Mouse (Mus musculus) layer of hippocampus, adult 2 months (tissue): ENCODE measurements at regions not wholly inside any gene's neighbourhood (a gene's known extent, or its start where the extent isn't known, plus 50 kb on each side); places are given as distances from the start of the nearest gene placed in this dataset.

Experiments
- DNase-seq, 2 experiments: peaks; one replicate each; pipeline ENCODE4 v3.0.0; 2022; ENCODE audit warnings: low spot score in 2 of 2
- H3K27ac ChIP-seq: fragments of 200-600 bp; 2 replicates; pipeline ENCODE4 v1.8.1; 2022
- H3K4me3 ChIP-seq: fragments of 200-600 bp; 2 replicates; pipeline ENCODE4 v1.8.1; 2022; ENCODE audit warnings: mild to moderate bottlenecking
- CTCF ChIP-seq: fragments of 200-600 bp; conservative IDR thresholded peaks from 2 replicates; pipeline ENCODE4 v1.8.1; 2022; ENCODE audit warnings: antibody characterized with exemption, mild to moderate bottlenecking, moderate library complexity

DNA sequence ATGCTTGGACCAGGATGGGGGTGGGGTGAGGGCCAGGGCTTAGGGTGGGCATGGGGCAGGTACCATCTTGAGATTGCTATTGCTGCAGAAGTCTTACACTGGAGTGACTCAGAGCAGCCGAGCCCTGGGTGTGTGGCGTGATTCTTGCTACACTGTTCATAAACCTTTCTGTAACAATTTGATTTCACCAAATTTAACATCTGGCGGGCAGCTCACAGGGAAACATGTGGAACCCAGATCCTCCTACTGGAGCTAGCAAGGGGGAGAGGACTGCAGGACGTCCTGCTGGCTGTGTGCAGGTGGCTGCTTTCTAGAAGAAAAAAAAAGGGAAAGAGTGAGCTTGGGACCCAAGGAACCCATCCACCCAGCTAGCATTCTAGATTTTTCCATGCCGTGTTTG is 719.7 kb downstream of the Vrk1 start:
- TF ChIP-seq CTCF, result no peak
- DNase-seq, result no peak
- no peak overlapping the region for H3K27ac ChIP-seq
- H3K4me3 ChIP-seq, result no peak overlapping the region

DNA sequence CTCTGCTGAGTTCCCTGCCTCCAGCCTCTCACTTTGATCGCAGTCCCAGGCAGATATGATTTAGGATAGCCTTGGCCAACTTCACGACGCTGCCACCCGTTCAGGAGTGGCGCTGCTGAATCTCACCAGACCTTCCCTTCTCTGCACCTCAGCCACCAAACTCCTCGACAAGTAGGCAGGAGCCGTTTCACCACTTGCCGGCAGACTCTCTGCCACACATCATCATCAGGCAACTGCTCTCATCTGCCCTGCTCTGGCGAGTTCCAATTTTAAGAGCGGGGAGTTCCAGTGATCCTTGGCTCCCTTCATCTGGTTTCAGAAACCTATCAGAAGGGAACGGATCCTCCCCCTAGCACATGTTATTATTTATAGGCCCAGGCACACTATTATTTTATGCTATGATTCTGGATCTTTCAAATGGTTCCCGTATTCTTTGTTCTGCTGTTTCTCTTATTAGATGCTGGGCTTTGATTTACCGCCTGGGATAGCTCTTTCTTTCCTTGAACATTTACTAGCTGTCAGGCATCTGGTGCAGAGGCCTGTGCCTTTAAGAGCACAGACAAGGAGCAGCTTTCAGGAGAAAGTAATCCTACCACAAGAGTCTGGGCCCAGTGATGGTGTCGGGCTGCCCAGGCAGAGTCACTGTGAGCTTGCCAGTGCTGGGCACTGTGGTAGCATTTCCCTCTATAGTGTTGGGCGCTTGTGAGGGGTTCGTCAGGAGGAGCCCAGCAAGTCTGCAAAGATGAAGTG is 722.3 kb downstream of the Vrk1 start:
- Histone ChIP-seq H3K27ac (peak overlapping the region; percentile 68), H3K4me3 (no peak overlapping the region)
- peak; percentile 6 to 11 for DNase-seq
- TF ChIP-seq CTCF, result peak; percentile 29; the same call in 1 of the 2 replicates

DNA sequence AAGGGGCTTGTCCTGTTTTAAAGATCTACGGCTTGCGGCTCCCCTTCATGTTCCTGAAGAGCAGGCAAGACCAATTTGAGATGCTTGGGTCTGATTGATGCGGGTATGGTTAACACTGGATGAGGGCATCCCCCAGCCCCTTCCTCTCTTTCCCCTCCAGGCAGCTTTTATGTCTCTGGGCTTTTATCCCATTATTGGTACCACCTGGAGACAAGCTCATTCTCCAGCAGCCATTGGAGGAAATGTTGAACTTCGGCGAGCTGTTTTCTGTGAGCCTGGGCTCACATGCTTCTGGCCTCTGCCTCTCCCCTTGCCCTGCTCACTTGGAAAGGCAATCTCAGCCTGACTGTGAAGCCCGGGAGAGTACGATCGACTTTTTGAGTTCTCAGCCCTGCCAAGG is 738.7 kb downstream of the Vrk1 start:
- no peak overlapping the region for H3K4me3 ChIP-seq
- H3K27ac ChIP-seq, result no peak overlapping the region
- no peak for TF ChIP-seq CTCF
- no peak for DNase-seq

DNA sequence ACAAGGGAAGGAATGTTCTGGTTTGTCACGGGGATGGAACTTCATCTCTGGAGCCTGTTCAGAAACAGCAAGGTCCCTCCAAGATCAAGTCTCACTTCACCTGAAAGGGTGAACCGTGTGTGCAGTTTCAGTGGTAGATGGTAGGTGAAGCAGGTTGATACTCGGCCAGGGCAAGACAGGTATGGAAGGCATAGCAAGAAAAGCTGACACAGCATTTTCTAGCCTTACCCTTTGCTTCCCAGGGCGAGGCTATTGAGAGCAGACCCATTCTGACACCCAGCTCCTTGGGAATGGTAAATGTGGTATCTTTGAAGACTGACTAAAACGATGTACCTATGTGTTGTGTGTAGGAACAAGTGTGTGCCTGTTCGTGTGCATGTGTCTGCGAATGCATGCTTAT is 724.9 kb upstream of the 3110018I06Rik start:
- Histone ChIP-seq H3K27ac (no peak overlapping the region), H3K4me3 (no peak overlapping the region)
- no peak for TF ChIP-seq CTCF
- no peak for DNase-seq

DNA sequence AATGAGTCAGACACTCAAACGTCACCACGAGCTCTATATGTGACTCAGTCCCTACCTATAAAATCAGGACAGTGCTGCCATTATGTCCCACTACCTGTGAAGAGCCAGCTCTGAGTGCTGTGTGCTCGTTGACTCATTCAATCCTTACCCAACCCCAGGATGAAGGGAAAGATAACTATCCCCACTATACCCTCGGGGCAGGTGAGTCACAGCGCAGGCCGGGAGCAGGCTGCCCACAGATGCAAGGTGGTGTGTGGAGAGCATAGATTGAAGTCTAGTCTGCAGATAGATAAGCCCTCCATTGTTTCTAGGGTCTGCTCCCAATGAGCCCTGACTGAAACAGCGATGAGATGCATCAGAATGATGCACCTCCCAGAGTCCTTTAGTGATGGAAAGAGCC is 723.9 kb upstream of the 3110018I06Rik start:
- Histone ChIP-seq H3K4me3 (no peak overlapping the region), H3K27ac (no peak overlapping the region)
- no peak for DNase-seq
- TF ChIP-seq CTCF, result no peak

DNA sequence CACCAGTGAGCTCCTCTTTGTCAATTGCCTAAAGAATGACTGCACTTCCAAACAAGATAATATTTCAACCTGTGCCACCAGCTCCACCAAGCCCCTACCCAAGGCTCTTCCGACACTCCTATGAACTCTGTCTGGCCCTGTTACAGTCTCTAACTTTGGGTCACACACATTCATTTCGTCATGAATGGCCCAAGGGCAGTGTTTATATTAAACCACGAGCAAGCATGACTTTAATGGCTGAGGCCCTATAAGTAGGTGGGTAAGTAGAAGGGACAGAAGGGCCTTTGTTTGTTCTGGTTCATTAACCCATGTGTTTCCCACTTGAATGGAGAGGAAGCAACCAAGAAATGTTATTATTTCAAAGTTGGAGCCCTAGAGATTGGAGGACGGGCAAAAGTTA is 714.9 kb upstream of the 3110018I06Rik start:
- TF ChIP-seq CTCF, result no peak
- H3K27ac ChIP-seq, result no peak overlapping the region
- H3K4me3 ChIP-seq, result no peak overlapping the region
- no peak for DNase-seq

DNA sequence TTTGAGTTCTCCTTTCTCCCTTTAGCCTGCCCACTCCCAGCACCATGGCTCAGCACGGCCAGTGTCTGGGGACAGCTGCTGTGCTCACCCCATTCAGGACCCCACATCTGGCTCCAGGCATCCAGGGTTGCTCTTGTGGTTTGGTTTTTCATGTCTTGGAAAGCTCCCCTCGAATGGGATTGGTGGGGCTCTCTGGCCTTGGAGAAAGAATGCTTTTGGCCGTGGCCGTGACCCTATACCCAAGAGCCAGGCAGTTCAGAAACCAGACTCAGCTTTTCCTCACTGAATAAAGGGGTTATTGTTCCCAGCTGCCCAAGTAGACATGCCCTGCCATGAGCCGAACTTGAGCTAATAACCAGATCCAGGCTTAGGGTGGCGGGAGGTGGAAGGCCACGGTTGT is 691.8 kb upstream of the 3110018I06Rik start:
- no peak for DNase-seq
- no peak for TF ChIP-seq CTCF
- H3K27ac ChIP-seq, result no peak overlapping the region

DNA sequence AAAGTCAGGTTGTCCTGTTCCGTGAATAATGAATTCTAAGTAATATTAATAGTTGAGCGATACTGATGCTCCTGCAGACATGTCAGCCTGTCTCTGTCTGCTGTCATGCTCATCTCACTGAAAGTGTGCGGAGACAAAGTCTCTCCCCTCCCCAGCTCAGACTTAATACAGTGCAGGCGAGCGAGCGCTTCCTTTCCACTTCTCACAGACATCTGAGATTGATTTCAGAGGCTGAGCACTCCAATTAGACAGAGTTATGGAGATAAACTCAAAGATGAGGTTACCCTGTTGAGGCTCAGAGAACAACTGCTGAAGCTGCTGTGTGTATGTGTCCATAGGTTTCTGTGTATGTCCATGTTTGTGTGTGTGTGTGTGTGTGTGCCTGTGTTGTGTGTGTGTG is 668.7 kb upstream of the 3110018I06Rik start:
- DNase-seq, result no peak
- TF ChIP-seq CTCF, result no peak
- H3K4me3 ChIP-seq, result no peak overlapping the region
- H3K27ac ChIP-seq, result no peak overlapping the region

More for the DNA sequence above, 691.8 kb upstream of the 3110018I06Rik start:
- no peak overlapping the region for H3K4me3 ChIP-seq

DNA sequence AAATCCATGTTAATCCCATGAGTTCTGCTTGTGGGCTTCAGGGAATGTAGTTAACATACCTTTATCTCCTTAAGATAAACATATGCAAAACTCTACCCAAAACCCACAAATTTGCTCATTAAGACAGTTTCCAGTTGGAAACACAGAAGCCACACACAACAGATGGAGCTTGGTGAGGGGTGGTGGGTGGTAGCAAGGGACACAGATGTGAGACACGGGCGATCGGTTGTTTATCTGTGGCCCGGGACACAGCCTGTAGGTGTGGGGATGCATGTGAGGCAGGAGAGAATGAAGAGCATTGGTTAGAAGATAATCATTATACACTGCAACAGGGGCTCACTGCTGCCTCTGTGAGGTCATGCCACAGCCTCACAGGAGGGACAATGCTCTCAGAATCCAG is 666.1 kb upstream of the 3110018I06Rik start:
- Histone ChIP-seq H3K4me3 (no peak overlapping the region), H3K27ac (peak overlapping the region; percentile 90)
- TF ChIP-seq CTCF, result peak; percentile 42
- DNase-seq, result peak; percentile 62 to 69

DNA sequence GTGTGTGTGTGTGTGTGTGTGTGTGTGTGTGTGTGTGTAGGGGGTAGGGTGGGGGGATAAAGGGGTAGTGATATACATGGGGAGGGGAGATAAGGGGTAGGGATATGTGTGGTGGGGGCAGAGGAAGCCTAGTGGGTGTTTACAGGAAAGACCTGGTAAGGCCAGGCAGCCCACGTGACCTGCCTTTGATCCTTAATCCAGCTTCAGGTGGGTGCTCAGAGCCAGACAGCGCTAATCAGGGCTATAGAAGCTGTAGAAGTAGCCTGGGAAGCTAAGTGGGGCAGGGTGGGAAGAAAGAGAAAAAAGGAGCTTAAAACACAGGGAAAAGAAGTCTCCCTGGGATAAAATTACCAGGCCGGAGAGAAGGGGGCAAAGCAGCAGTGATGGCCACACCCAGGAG is 659.9 kb upstream of the 3110018I06Rik start:
- Histone ChIP-seq H3K27ac (no peak overlapping the region), H3K4me3 (no peak overlapping the region)
- no peak for DNase-seq
- no peak for TF ChIP-seq CTCF

DNA sequence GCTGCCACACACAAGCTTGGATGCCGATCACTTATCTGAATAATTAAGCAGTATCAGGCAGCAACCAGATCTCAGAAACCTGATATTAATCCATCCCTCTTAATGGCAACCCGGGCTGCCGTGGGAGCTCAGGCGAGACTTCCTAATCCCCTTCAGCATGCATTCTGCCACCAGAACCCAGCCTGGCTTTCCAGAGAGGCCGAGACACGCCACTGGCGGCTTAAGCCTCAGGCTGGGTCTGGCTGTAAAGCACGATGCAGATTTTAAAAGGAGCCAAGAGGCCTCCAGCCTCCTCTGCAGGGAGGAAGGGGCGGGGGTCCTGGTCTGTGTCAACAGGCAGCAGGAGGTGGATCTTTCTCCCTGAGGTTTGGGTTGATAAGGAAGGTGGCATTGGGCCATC is 659.1 kb upstream of the 3110018I06Rik start:
- Histone ChIP-seq H3K27ac (no peak overlapping the region), H3K4me3 (no peak overlapping the region)
- DNase-seq, result no peak
- no peak for TF ChIP-seq CTCF

DNA sequence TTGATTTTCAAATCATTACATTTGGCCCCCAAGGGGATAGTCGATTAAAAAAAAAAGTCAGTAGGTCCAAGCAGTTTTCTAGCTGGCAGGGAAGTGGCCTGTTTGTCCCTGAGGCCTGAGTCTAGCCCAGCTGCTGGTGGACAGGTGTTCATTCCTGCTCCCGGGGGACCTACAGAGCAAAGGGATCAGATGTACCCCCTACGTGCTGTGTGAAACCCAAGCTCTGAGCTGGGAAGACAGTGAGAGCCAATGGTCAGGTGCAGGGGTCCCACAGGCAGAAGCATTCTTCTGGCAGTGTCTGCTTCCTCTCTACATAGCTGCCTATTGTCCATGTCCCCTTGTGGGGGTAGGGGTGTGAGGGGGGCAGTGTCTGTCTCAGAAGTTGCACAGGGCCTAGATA is 653.2 kb upstream of the 3110018I06Rik start:
- Histone ChIP-seq H3K27ac (no peak overlapping the region), H3K4me3 (no peak overlapping the region)
- no peak for DNase-seq
- TF ChIP-seq CTCF, result no peak

DNA sequence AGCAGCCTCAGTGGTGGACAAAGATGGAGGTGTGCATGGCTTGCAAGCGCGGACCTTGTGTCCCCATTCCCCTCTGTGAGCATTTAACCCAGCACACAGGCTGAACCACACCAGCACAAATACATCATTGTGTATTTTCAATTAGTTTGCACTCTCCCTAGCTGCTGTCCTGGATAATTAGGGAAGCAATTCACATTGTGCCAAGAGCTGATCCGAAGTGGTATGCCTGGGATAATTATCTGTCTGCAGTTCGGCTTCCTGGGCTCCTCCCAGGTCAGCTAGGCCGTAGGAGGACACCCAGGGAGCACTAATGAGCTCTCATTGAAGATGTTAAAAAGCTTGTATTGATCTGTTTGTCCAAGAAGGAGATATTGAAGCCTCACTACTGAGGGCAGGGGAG is 648.8 kb upstream of the 3110018I06Rik start:
- Histone ChIP-seq H3K27ac (peak overlapping the region; percentile 62), H3K4me3 (no peak overlapping the region)
- no peak for TF ChIP-seq CTCF
- no peak for DNase-seq

DNA sequence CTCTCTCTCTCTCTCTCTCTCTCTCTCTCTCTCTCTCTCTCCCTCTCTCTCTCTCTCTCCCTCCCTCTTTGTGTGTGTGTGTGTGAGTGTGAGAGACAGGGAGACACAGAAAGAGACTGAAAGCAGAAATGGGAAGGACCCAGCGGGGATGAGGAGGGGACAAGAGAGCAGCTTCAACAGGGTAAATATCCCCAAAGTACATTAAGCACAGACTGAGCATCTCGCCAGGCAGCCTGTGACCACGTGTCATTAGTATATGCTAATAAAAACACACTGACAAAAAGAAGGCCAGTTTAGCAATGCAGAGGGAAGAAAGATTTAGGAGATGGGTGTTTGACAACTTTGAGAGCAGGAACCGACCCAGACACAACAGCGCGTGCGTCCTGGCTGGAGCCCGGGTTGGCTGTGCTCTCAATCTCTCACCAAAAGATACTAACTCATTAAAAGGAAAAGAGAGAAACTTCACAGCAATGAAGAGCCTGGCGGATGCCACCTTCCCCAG is 648.2 kb upstream of the 3110018I06Rik start:
- H3K27ac ChIP-seq, result peak overlapping the region; percentile 85
- no peak for TF ChIP-seq CTCF
- no peak for DNase-seq
- H3K4me3 ChIP-seq, result no peak overlapping the region
